Mouse (Mus musculus) C2C12 (cell line): ENCODE results near the gene Shoc2.

Experiments used
- CTCF ChIP-seq: IDR thresholded peaks from one replicate; pipeline ENCODE4 v1.5.1; 2011; ENCODE audit not compliant: control insufficient read depth, insufficient read depth, insufficient read length
- MYOG ChIP-seq: IDR thresholded peaks from one replicate; pipeline ENCODE4 v1.6.1; 2011; ENCODE audit not compliant: control insufficient read depth, insufficient read length; ENCODE audit errors: extremely low read depth

DNA sequence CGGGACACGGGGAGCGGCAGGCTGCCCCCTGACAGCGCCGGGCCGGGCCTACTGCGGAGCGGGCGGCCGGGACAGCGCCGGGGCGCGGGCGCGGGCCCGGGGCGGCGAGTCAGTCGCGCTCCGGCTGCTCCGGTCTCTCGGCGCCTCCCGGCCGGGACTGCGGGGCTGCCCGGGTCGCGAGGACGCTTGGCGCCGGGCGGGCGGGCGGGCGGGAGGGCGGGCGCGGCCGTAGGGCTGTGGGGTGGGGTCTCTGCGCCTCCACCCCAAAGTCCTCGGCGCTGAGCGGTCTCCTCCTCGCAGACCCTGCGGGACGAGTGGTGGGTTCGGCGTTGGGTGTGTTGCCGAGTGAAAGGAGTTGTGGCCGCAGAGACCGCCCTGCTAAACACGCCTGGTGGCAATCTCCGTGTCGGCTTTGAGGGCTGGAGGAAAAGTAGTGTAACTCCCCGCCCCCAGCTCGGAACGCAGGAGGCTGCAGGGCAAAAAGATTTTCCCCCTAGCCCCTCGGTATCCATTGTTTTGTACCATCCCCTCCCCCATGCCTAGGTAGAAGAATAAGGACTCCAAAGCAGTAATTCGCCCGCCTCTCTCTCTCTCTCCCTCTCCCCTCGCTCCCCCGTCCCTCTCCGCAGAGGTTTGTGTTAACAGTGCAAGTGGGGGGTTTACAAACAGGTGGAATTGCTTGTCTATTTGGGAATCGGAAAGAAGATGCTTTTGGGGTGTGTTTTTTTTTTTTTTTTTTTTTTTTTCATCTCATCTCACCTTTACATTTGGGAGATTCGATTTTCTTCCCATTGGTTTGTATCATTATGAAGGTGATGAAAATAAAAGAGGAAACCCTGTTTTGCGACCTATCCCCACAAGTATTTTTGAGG lies 1.3 kb downstream of the Shoc2 start:
- TF ChIP-seq CTCF = no peak
- no peak for TF ChIP-seq MYOG
